Mouse (Mus musculus) gastrocnemius, adult 8-10 months (tissue): ENCODE results near the gene Ell2. TPM values are rescaled to one million over a fixed set of nuclear protein-coding genes. Genes with fewer than 3 reads are reported as not detected.
"Not testable (repeated sequence)": the region's sequence is repeated elsewhere in the genome, so short reads cannot be mapped to it uniquely, and the experiment has no call there.

Source experiments
- DNase-seq, 2 experiments: peaks; one replicate each; pipeline ENCODE4 v3.0.0; 2022; ENCODE audit warnings: low spot score in 2 of 2
- total RNA-seq, 4 experiments: library from RNA; stranded (reverse); gene quantifications; 2 replicates each; pipeline ENCODE4 v1.2.4; 2022

Ell2 gene
- total RNA-seq: 10 to 100 TPM; 20.7 to 50.6 (median 28.9) TPM

- no peak for DNase-seq
Observed at GRCm38 (mm10) chr13:75706457-75706856, at the start of gene Ell2. Gene Ell2 (plus strand): TSS chr13:75706757.

DNA sequence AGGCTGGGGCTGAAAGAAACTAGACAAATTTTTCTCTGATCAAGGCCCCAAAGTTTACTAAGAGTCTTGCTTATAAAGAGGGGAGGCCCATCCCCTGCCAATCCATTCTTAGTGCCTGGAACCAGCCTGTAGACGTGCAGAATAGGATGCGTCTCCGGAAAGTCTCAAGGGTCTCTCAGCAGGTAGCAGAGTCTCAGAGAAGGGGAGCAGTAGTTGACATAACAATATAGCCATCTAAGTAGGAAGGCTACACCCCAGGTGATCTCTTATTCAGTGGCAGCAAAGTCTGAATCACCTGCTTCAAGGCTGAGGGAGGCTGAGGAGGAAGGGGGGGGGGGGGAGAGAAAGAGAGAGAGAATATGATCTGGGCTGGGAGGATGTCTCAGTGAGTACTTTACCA, 21.1 kb upstream of the Ell2 start:
- no peak for DNase-seq

- DNase-seq: no peak
Observed at GRCm38 (mm10) chr13:75686995-75687394, 19.6 kb upstream of the Ell2 start.

DNA sequence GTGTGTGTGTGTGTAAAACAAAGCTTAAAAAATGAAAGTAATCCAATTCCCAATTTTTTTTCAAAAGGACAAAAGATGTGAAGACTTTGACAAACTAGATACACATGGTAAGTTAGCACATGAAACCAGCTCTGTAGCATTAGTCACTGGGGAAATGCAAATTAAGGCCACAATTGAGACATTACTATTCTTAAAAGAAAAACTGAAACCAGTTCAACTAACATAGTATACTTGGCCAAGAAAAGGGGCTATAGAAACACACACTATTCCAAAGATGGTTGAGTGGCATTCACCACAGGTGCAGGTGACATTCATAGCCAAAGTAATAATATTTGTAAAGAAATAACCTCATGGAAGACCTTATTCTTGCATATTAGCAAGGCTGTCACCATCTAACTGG, 14.9 kb upstream of the Ell2 start:
- no peak for DNase-seq

- DNase-seq: no peak
Observed at GRCm38 (mm10) chr13:75693081-75693480, 13.5 kb upstream of the Ell2 start.

GRCm38 (mm10) chr13:75702814-75703213, 3.7 kb upstream of the Ell2 start:
- DNase-seq: no peak

GRCm38 (mm10) chr13:75706882-75707816, 592 bp downstream of the Ell2 start:
- peak; percentile 92 to 93 for DNase-seq

GRCm38 (mm10) chr13:75707821-75708636, 1.5 kb downstream of the Ell2 start:
- DNase-seq: peak; percentile 60 to 63

DNA sequence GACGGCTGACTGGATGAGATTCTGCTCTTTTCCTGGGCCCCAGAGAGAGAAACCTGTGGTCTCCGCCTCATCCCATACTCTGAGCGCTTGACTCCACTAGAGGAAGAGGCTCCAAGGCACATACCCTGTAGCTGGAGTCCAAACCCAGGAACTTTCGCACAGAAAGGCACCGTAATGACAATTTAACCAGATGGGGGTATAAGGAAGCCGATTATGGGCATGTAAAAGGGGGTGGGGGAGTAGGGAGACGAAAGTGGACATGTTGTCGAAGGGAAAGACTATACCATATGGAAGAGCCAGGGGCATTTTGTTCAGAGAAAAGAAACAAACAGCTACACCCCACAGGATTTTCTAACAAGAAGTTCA, 2.1 kb downstream of the Ell2 start:
- DNase-seq: no peak

DNA sequence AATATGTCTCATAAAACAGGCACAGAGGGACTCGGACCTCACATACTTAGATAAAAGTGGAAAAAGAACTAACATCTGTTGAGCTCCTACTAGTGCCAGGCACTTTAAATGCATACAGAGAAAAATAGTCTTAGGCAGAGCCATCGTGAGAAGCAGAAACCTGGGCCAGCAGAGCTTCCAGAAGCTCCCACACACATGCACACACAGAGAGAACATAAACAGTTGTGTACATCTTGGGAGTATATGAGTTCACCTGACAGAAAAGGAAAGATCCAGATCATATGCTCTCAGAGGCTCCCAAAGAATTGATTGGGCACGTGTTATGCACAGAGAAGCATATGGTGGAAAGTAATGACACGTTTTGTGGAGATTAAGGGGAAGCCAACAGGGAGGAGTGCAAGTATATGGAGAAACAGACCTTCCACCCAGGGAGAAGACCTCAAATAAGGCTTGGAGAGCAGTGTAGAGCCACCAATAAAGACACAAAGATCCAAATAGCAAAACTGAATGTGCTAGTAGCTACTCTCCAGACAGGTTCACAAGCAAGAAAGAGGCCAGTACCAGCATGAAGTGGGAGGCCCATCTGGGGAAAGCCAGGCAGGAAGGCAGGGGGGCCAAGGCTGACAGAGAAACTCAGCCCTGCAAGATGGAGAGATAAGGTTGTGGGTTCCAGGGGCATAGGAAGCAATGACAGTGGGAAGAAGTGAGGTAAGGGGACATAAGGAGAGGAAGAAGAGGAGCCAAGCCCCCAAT, 2.6 kb downstream of the Ell2 start:
- no peak for DNase-seq

DNA sequence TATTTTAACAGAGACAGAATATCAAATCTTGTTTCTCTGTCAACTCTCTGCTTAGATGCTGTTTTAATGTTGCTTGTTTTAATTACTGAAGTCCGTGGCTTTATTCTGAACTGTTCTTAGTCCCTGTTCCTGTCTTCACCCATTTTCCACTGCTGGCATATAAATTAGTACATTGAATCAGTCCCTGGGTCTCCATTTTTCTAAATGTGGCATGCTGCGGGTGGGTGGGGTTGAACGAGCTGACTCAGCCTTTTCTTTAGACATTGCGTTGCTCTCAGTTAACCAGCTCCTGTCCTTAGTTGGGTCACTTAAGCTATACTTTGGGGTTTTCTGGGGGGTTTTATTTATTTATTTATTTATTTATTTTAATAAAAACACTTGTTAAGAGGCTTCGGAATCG, 3.6 kb downstream of the Ell2 start:
- DNase-seq: no peak

DNA sequence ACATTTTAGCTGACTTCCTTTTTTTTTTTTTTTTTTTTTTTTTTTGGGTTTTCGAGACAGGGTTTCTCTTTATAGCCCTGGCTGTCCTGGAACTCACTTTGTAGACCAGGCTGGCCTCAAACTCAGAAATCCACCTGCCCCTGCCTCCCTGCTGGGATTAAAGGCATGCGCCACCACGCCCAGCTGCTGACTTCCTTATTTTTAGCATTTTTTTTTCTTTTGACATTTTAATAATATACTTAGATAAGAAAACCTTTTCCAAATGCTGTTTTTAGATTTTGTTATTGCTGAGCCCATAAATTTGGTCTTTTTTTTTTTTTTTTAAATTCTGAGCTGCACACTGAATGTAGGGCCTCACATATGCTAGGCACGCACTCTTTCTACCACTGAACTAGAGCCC, 5.0 kb downstream of the Ell2 start:
- not testable (repeated sequence) for DNase-seq

- not testable (repeated sequence) for DNase-seq
Observed at GRCm38 (mm10) chr13:75712544-75712943, 6.0 kb downstream of the Ell2 start.

GRCm38 (mm10) chr13:75714407-75714806, 7.8 kb downstream of the Ell2 start:
- DNase-seq: no peak

DNA sequence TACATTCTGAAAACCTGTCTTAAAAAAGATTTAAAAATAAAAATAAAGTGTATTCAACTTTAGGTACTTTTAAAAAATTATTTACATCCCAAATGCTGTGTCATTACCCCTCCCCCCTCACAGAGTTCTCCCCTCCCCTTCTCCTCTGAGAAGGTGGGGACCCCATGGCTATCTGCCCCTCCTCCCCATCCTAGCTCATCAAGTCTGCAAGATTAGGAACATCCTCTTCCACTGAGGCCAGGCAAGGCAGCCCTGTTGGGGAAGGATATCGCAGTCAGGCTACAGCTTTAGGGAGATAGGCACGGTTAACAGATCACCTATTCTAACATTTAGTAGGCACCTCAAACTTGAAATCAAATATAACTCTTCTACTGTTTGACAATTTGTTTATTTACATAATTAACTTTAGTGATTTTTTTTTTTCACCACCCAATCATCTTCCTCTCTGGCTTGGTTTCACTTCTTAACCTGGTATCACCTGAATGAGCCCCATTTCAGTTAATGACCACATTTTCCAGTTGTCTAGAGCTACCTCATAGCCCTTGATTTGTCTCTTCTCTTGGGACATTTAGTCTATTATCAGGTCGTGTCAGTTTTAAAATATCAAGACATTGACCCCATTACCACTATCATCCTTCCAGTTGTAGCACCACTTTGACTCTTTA, 11.2 kb downstream of the Ell2 start:
- no peak for DNase-seq

DNA sequence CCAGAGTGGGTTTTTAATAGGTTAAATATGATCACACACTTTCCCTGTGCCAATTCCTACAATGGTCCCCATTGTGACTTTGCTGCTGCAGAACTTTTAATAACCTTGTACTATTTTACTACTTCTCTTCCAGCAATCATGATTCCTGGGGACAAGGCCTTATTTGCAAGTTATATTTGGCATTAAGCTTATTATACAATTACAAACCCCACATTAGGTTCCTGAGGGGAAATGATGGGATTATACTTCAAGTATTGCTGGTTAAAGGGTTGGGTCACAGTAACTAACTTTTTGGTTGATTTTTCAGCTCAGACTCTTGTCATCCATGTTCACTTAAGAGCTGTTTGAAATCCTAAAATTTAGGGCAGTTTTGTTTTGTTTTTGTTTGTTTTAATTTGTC, 11.8 kb downstream of the Ell2 start:
- no peak for DNase-seq

- no peak for DNase-seq
Observed at GRCm38 (mm10) chr13:75719645-75720044, 13.1 kb downstream of the Ell2 start.

DNA sequence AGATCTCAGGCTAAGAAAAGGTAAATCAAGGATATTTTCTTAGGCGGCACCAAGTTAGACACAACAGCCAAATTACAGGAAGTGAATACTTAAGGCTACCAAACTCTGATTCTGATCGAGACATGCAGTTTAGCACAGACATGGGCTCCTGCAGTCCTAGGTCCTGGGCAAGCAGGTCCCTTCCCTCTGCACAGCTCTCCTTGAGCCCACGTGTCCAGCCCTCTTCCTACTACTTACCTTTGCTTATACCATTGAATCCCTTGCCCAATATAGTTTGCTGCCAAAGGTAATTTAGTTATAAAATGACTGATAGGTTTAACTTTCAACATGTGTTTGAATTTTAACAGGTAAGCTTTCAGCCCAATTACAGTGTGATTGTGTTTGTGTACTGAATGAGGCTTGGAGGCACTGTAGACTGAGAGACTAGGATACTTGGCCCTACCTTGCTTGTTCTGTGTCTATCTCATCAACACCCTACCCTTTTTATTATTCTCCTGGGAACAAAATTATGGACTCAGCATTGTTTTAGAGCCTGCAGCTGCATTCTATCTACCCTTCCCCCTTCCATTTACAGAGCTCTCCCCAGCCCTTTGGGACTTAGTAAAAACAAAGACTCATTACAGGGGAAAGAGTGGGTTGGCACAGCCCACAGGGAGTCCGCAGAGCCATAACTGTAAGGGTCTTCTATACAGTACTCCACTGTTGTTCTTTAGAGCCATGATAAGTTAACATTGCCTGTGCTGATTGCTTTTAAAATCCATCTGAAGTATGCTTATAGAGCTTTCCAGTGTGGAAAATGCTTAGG, 20.2 kb downstream of the Ell2 start:
- no peak for DNase-seq

DNA sequence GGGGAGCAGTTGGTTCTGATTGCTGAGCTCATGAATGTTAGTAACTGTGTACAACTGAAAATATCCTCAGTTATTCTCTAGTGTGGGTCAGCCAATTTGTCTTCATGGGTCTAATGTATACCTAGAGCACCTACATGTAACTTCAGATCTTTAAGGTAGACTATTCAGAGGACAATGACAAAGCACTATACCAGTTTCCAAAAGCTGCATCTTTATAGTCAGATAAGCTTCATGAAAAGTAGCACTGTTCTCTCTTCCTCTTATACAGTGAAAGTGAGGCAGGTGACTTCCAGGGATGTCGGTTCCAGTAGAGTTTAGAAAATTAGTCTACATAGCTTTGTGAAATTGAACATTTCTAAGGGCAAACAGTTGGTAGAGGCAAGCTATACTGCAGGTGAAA, 21.4 kb downstream of the Ell2 start:
- no peak for DNase-seq

DNA sequence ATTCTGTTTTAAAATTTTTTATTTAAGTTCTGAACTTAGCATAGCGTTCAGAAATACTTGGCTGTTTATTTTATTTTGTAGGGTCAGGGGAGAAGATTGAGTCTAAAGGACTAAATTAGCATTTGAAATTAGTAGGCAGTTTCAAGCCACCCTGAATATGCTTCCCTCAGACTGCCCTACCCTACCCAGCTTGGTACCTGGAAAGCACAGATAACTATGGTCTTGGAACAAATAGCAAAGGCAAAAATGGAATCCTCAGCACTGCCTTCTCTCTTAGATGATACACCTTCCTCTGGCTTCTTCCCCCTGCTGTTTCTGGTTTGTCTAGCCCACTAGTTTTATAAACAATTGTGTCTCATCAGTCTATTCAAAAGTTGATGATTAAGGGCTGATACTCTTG, 23.3 kb downstream of the Ell2 start:
- no peak for DNase-seq
